Comparison of ENCODE assay signal across 28 mouse cellular contexts in genomic region chr4:44544495-44544894, GRCm38 (mm10).
DNase-seq lines count a peak whose midpoint lies in the region; ATAC-seq lines count a peak whose summit lies in the region.
"Had no signal": no experiment of that assay in that cellular context is flagged by ENCODE, and none has a peak within 500 bp of the region (broad histone marks: within the 10 kb centered on the region; RNA-seq: fewer than 3 reads in every experiment).

No protein-coding gene starts in this region.

- H3K9me3 ChIP-seq in heart, embryonic 12.5 days (replicated peaks): no peaks in the 10 kb centered on the region
- no peaks in the 10 kb centered on the region for H3K9me3 ChIP-seq in liver, embryonic 12.5 days (replicated peaks)
- H3K9me3 ChIP-seq: embryonic facial prominence, embryonic 12.5 days; heart, embryonic 15.5 days; hindbrain, embryonic 13.5 days; midbrain, embryonic 15.5 days; stomach, embryonic 15.5 days had no signal

- no peaks in the 10 kb centered on the region for H3K36me3 ChIP-seq in heart, embryonic 12.5 days
- no peaks in the 10 kb centered on the region for H3K36me3 ChIP-seq in liver, embryonic 12.5 days
- H3K36me3 ChIP-seq: embryonic facial prominence, embryonic 12.5 days; heart, embryonic 15.5 days; hindbrain, embryonic 13.5 days; midbrain, embryonic 15.5 days; stomach, embryonic 15.5 days had no signal

- ATAC-seq in heart, embryonic 12.5 days (ENCODE audit: insufficient number of reproducible peaks, low FRiP score): peak; percentile 76; the same call in 1 of the 2 replicates
- peak; percentile 89 for ATAC-seq in liver, embryonic 12.5 days
- ATAC-seq: forebrain, embryonic 14.5 days; intestine, embryonic 16.5 days; midbrain, embryonic 15.5 days had no signal

- peaks cover 23% of the 10 kb centered on the region for H3K27me3 ChIP-seq in heart, embryonic 12.5 days (replicated peaks)
- H3K27me3 ChIP-seq in liver, embryonic 12.5 days (replicated peaks): peaks cover 24% of the 10 kb centered on the region
- H3K27me3 ChIP-seq: midbrain, embryonic 15.5 days had no signal

- DNase-seq in heart, adult 11 months: no peak
- DNase-seq in ZHBTc4 (ENCODE audit: low read depth, low spot score): peak; percentile 49
- DNase-seq in yolk sac, embryonic 10.5 days (ENCODE audit: low spot score): peak; percentile 23
- no peak for DNase-seq in adrenal gland, adult 8-10 months
- DNase-seq in cerebellum, postnatal 25 days: no peak
- no peak for DNase-seq in left cerebral cortex, adult 18-20 months (ENCODE audit: low spot score in 2 of 2)
- DNase-seq: adrenal gland, postnatal 14 days; cerebellum, adult 2 months; cerebellum, postnatal 14 days; gastrocnemius, postnatal 14 days; heart, adult 2 months; heart, postnatal 4 days; kidney, adult 9 months; kidney, postnatal 10 days; left cerebral cortex, postnatal 4 days; lung, embryonic 14.5 days; lung, postnatal 14 days; right cerebral cortex, postnatal 25 days had no signal

- H3K9ac ChIP-seq in heart, embryonic 12.5 days: no peak overlapping the region
- H3K9ac ChIP-seq in liver, embryonic 12.5 days: no peak overlapping the region
- H3K9ac ChIP-seq: embryonic facial prominence, embryonic 12.5 days; heart, embryonic 15.5 days; hindbrain, embryonic 13.5 days; lung, embryonic 14.5 days; midbrain, embryonic 15.5 days; stomach, embryonic 15.5 days had no signal

- H3K4me1 ChIP-seq in heart, embryonic 12.5 days (replicated peaks): no peaks in the 10 kb centered on the region
- H3K4me1 ChIP-seq in liver, embryonic 12.5 days: peaks cover 24% of the 10 kb centered on the region
- H3K4me1 ChIP-seq: embryonic facial prominence, embryonic 12.5 days; heart, embryonic 15.5 days; midbrain, embryonic 15.5 days; stomach, embryonic 15.5 days had no signal

- H3K4me3 ChIP-seq in heart, embryonic 12.5 days: no peak overlapping the region
- no peak overlapping the region for H3K4me3 ChIP-seq in liver, embryonic 12.5 days
- H3K4me3 ChIP-seq: embryonic facial prominence, embryonic 12.5 days; heart, adult 2 months; heart, embryonic 15.5 days; hindbrain, embryonic 13.5 days; layer of hippocampus, adult 2 months; midbrain, embryonic 15.5 days; stomach, embryonic 15.5 days had no signal

- WGBS in heart, embryonic 12.5 days: 63% methylated on average over 1 of the region's 1 CpGs
- 8% methylated on average over 1 of the region's 1 CpGs for WGBS in liver, embryonic 12.5 days (ENCODE audit: insufficient replicate concordance)

- no peak overlapping the region for H3K27ac ChIP-seq in heart, embryonic 12.5 days (ENCODE audit: poor library complexity, severe bottlenecking)
- H3K27ac ChIP-seq in liver, embryonic 12.5 days: peak overlapping the region; percentile 30; the same call in 1 of the 2 replicates
- H3K27ac ChIP-seq: embryonic facial prominence, embryonic 12.5 days; heart, adult 2 months; heart, embryonic 15.5 days; hindbrain, embryonic 13.5 days; layer of hippocampus, adult 2 months; midbrain, embryonic 15.5 days; stomach, embryonic 15.5 days had no signal

- H3K4me2 ChIP-seq in heart, embryonic 12.5 days: no peak overlapping the region
- H3K4me2 ChIP-seq in liver, embryonic 12.5 days: peak overlapping the region; percentile 35
- H3K4me2 ChIP-seq: embryonic facial prominence, embryonic 12.5 days; heart, embryonic 15.5 days; hindbrain, embryonic 13.5 days; lung, embryonic 14.5 days; midbrain, embryonic 15.5 days; stomach, embryonic 15.5 days had no signal

Comparison
In these comparisons a context has a peak if more than half of its experiments do, and no peak if none do; other contexts are left out.
1. DNase-seq: peak in ZHBTc4 (single experiment) and yolk sac, embryonic 10.5 days (single experiment); none in heart, adult 11 months (single experiment), adrenal gland, adult 8-10 months (single experiment), cerebellum, postnatal 25 days (0 of 2) and left cerebral cortex, adult 18-20 months (0 of 2).